Comparison of ENCODE assay signal across 19 mouse cellular contexts in genomic region chr8:119385854-119386253, GRCm38 (mm10). TPM values are rescaled to one million over a fixed set of nuclear protein-coding genes. Genes with fewer than 3 reads are reported as not detected.
DNase-seq lines count a peak whose midpoint lies in the region; ATAC-seq lines count a peak whose summit lies in the region.
"Had no signal": no experiment of that assay in that cellular context is flagged by ENCODE, and none has a peak within 500 bp of the region (broad histone marks: within the 10 kb centered on the region; RNA-seq: fewer than 3 reads in every experiment).

No protein-coding gene starts in this region.

- H3K4me1 ChIP-seq in midbrain, embryonic 11.5 days (ENCODE audit: control insufficient read depth, insufficient read depth, low read length), result no peaks in the 10 kb centered on the region
- no peaks in the 10 kb centered on the region for H3K4me1 ChIP-seq in midbrain, embryonic 16.5 days (ENCODE audit: control insufficient read depth, insufficient read depth, low read length)
- H3K4me1 ChIP-seq in heart, embryonic 12.5 days (replicated peaks), result no peaks in the 10 kb centered on the region
- H3K4me1 ChIP-seq: embryonic facial prominence, embryonic 10.5 days; embryonic facial prominence, embryonic 12.5 days; forebrain, embryonic 13.5 days; forebrain, embryonic 15.5 days had no signal

- H3K27me3 ChIP-seq in midbrain, embryonic 11.5 days (ENCODE audit: control insufficient read depth, insufficient read depth, low read length), result no peaks in the 10 kb centered on the region
- H3K27me3 ChIP-seq in midbrain, embryonic 16.5 days (ENCODE audit: control insufficient read depth, insufficient read depth, low read depth, low read length), result no peaks in the 10 kb centered on the region
- no peaks in the 10 kb centered on the region for H3K27me3 ChIP-seq in heart, embryonic 12.5 days (replicated peaks)
- H3K27me3 ChIP-seq: embryonic facial prominence, embryonic 12.5 days had no signal

- no peak overlapping the region for H3K27ac ChIP-seq in midbrain, embryonic 11.5 days (ENCODE audit: low read depth, low read length)
- H3K27ac ChIP-seq in midbrain, embryonic 16.5 days (ENCODE audit: low read length), result no peak overlapping the region
- H3K27ac ChIP-seq in heart, embryonic 12.5 days (ENCODE audit: poor library complexity, severe bottlenecking), result no peak overlapping the region
- H3K27ac ChIP-seq: embryonic facial prominence, embryonic 10.5 days; embryonic facial prominence, embryonic 12.5 days; forebrain, embryonic 13.5 days; forebrain, embryonic 15.5 days had no signal

- no peaks in the 10 kb centered on the region for H3K36me3 ChIP-seq in midbrain, embryonic 11.5 days (ENCODE audit: control insufficient read depth, insufficient read depth, low read length)
- H3K36me3 ChIP-seq in midbrain, embryonic 16.5 days (ENCODE audit: control insufficient read depth, insufficient read depth, low read length), result no peaks in the 10 kb centered on the region
- H3K36me3 ChIP-seq in heart, embryonic 12.5 days, result no peaks in the 10 kb centered on the region
- H3K36me3 ChIP-seq: embryonic facial prominence, embryonic 10.5 days; embryonic facial prominence, embryonic 12.5 days; forebrain, embryonic 15.5 days had no signal

- H3K4me2 ChIP-seq in midbrain, embryonic 11.5 days, result no peak overlapping the region
- H3K4me2 ChIP-seq in midbrain, embryonic 16.5 days (ENCODE audit: low read length), result no peak overlapping the region
- no peak overlapping the region for H3K4me2 ChIP-seq in heart, embryonic 12.5 days
- H3K4me2 ChIP-seq: embryonic facial prominence, embryonic 12.5 days; forebrain, embryonic 13.5 days; forebrain, embryonic 15.5 days had no signal

- WGBS in midbrain, embryonic 11.5 days, result 75% methylated on average over 6 of the region's 6 CpGs
- 80% methylated on average over 6 of the region's 6 CpGs for WGBS in midbrain, embryonic 16.5 days
- WGBS in heart, embryonic 12.5 days, result 61% methylated on average over 6 of the region's 6 CpGs

- DNase-seq in midbrain, embryonic 11.5 days (ENCODE audit: low spot score, missing footprints), result peak; percentile 17
- DNase-seq in spleen, postnatal 4 days (ENCODE audit: low spot score in 2 of 2), result no peak
- DNase-seq: adrenal gland, adult 2 months; adrenal gland, postnatal 10 days; adrenal gland, postnatal 25 days; cerebellum, adult 11 months; cerebellum, adult 18-20 months; cerebellum, adult 8-10 months; cerebellum, adult 9-11 months; cerebellum, postnatal 14 days; cerebellum, postnatal 36 days; forebrain, postnatal 0 days had no signal

- no peak overlapping the region for H3K4me3 ChIP-seq in midbrain, embryonic 11.5 days (ENCODE audit: low read depth, low read length)
- H3K4me3 ChIP-seq in midbrain, embryonic 16.5 days (ENCODE audit: low read depth, low read length), result no peak overlapping the region
- no peak overlapping the region for H3K4me3 ChIP-seq in heart, embryonic 12.5 days
- H3K4me3 ChIP-seq: embryonic facial prominence, embryonic 10.5 days; embryonic facial prominence, embryonic 12.5 days; forebrain, embryonic 13.5 days; forebrain, embryonic 15.5 days had no signal

- no peak overlapping the region for H3K9ac ChIP-seq in midbrain, embryonic 11.5 days (ENCODE audit: low read length)
- no peak overlapping the region for H3K9ac ChIP-seq in midbrain, embryonic 16.5 days (ENCODE audit: low read depth, low read length)
- no peak overlapping the region for H3K9ac ChIP-seq in heart, embryonic 12.5 days
- H3K9ac ChIP-seq: embryonic facial prominence, embryonic 12.5 days; forebrain, embryonic 13.5 days; forebrain, embryonic 15.5 days; forebrain, postnatal 0 days had no signal

- H3K9me3 ChIP-seq in midbrain, embryonic 11.5 days (ENCODE audit: control insufficient read depth, low read length), result no peaks in the 10 kb centered on the region
- H3K9me3 ChIP-seq in midbrain, embryonic 16.5 days (replicated peaks; ENCODE audit: control insufficient read depth, low read length, poor library complexity, severe bottlenecking), result no peaks in the 10 kb centered on the region
- H3K9me3 ChIP-seq in heart, embryonic 12.5 days (replicated peaks), result no peaks in the 10 kb centered on the region
- H3K9me3 ChIP-seq: embryonic facial prominence, embryonic 10.5 days; embryonic facial prominence, embryonic 12.5 days; forebrain, embryonic 13.5 days; forebrain, embryonic 15.5 days had no signal

- ATAC-seq in midbrain, embryonic 11.5 days (ENCODE audit: low FRiP score), result no peak
- no peak for ATAC-seq in midbrain, embryonic 16.5 days
- ATAC-seq in granulocyte monocyte progenitor cell, adult 5-6 weeks (replicated peaks; ENCODE audit: poor library complexity, severe bottlenecking), result peak; percentile 89
- no peak for ATAC-seq in heart, embryonic 12.5 days (ENCODE audit: insufficient number of reproducible peaks, low FRiP score)
- ATAC-seq: forebrain, embryonic 13.5 days; forebrain, embryonic 15.5 days; forebrain, postnatal 0 days had no signal

RNA-seq across cellular contexts. Expression of gene Mlycd, which starts 8.8 kb away (rescaled TPM):
- 11.3 and 11.6 TPM in 2 replicates for polyA plus RNA-seq in midbrain, embryonic 11.5 days (2014; fragmentation: Nextera tagmentation; extraction: Ambion mirVana)
- 13.9 and 15.0 TPM in 2 replicates for polyA plus RNA-seq in midbrain, embryonic 16.5 days (2015; fragmentation: Nextera tagmentation; extraction: Ambion mirVana)
- total RNA-seq in granulocyte monocyte progenitor cell, adult 5-6 weeks (2014; fragmentation: Nextera tagmentation), result 15.5 and 17.4 TPM in 2 replicates
- total RNA-seq in granulocyte monocyte progenitor cell, adult 5-6 weeks (2017), result 10.4 and 11.1 TPM in 2 replicates
- polyA plus RNA-seq in heart, embryonic 12.5 days (2016; fragmentation: Nextera tagmentation; extraction: Ambion mirVana), result 19.3 and 20.1 TPM in 2 replicates

RNA-seq across cellular contexts. Expression of gene Hsbp1, which starts 41.6 kb away (rescaled TPM):
- 370 and 374 TPM in 2 replicates for polyA plus RNA-seq in midbrain, embryonic 11.5 days (2014; fragmentation: Nextera tagmentation; extraction: Ambion mirVana)
- polyA plus RNA-seq in midbrain, embryonic 16.5 days (2015; fragmentation: Nextera tagmentation; extraction: Ambion mirVana), result 860 and 970 TPM in 2 replicates
- 128 and 172 TPM in 2 replicates for total RNA-seq in granulocyte monocyte progenitor cell, adult 5-6 weeks (2014; fragmentation: Nextera tagmentation)
- 97.7 and 102 TPM in 2 replicates for total RNA-seq in granulocyte monocyte progenitor cell, adult 5-6 weeks (2017)
- 268 and 275 TPM in 2 replicates for polyA plus RNA-seq in heart, embryonic 12.5 days (2016; fragmentation: Nextera tagmentation; extraction: Ambion mirVana)

RNA-seq across cellular contexts. Expression of gene Osgin1, which starts 48.1 kb away (rescaled TPM):
- 0.21 and 0.26 TPM in 2 replicates for polyA plus RNA-seq in midbrain, embryonic 11.5 days (2014; fragmentation: Nextera tagmentation; extraction: Ambion mirVana)
- polyA plus RNA-seq in midbrain, embryonic 16.5 days (2015; fragmentation: Nextera tagmentation; extraction: Ambion mirVana), result 0.45 TPM in 2 replicates
- total RNA-seq in granulocyte monocyte progenitor cell, adult 5-6 weeks (2014; fragmentation: Nextera tagmentation), result 1.0 and 4.3 TPM in 2 replicates
- total RNA-seq in granulocyte monocyte progenitor cell, adult 5-6 weeks (2017), result 0.93 and 1.8 TPM in 2 replicates
- 0.27 and 0.54 TPM in 2 replicates for polyA plus RNA-seq in heart, embryonic 12.5 days (2016; fragmentation: Nextera tagmentation; extraction: Ambion mirVana)
- total RNA-seq: forebrain, postnatal 0 days had no signal
